Mouse (Mus musculus) forebrain, embryonic 14.5 days (tissue): ENCODE data around the gene Ceacam19. TPM values are rescaled to one million over a fixed set of nuclear protein-coding genes. Genes with fewer than 3 reads are reported as not detected.

Experiments used
- ATAC-seq: fragments of 200-750 bp; cut with Nextera tagmentation; 2 replicates; pipeline ENCODE4 v1.8.0; 2017; ENCODE audit warnings: mild to moderate bottlenecking, moderate library complexity
- DNase-seq: peaks from one replicate; pipeline ENCODE4 v3.0.0-alpha.2; 2015; ENCODE audit warnings: low spot score
- H3K27ac ChIP-seq: fragments of 300-500 bp; sonication (generic); 2 replicates; pipeline ENCODE4 v1.5.1; 2014; ENCODE audit warnings: low read depth, mild to moderate bottlenecking, control low read depth, low read length, moderate library complexity
- H3K27me3 ChIP-seq: fragments of 300-500 bp; sonication (generic); replicated peaks from 2 replicates; pipeline ENCODE4 v1.6.1; 2014; ENCODE audit warnings: low read length, control low read depth, mixed read lengths; ENCODE audit not compliant: control insufficient read depth, insufficient read depth
- H3K36me3 ChIP-seq: fragments of 300-500 bp; sonication (generic); 2 replicates; pipeline ENCODE4 v1.6.1; 2014; ENCODE audit warnings: low read length, control low read depth; ENCODE audit not compliant: control insufficient read depth, insufficient read depth
- H3K4me1 ChIP-seq: fragments of 300-500 bp; sonication (generic); 2 replicates; pipeline ENCODE4 v1.6.1; 2014; ENCODE audit warnings: antibody characterized with exemption, low read length, control low read depth; ENCODE audit not compliant: control insufficient read depth, insufficient read depth
- H3K4me2 ChIP-seq: fragments of 300-500 bp; sonication (generic); 2 replicates; pipeline ENCODE4 v1.6.1; 2014; ENCODE audit warnings: mild to moderate bottlenecking, control low read depth, low read length
- H3K4me3 ChIP-seq: fragments of 300-500 bp; sonication (generic); 2 replicates; pipeline ENCODE4 v1.5.1; 2014; ENCODE audit warnings: low read depth, low read length, control low read depth
- H3K9ac ChIP-seq: fragments of 300-500 bp; sonication (generic); 2 replicates; pipeline ENCODE4 v1.6.1; 2014; ENCODE audit warnings: mild to moderate bottlenecking, low read length, control low read depth, moderate library complexity
- H3K9me3 ChIP-seq: fragments of 300-500 bp; sonication (generic); replicated peaks from 2 replicates; pipeline ENCODE4 v1.6.1; 2016; ENCODE audit warnings: low read length, control low read depth, mixed read lengths; ENCODE audit not compliant: control insufficient read depth
- WGBS: fragments of 180-500 bp; shearing (Covaris S2); extraction: QIAGEN DNeasy Blood & Tissue Kit; methylation state at CpG from one replicate; pipeline ENCODE4 v1.1.7; 2014; 5-methylcytosine and 5-hydroxymethylcytosine counted together
- polyA plus RNA-seq: library from polyadenylated mRNA; unstranded; fragments of >200 nt; fragmentation: Nextera tagmentation; extraction: Ambion mirVana; gene quantifications from 2 replicates; pipeline ENCODE4 v1.2.1, GENCODE M21; 2014

Gene Ceacam19
- polyA plus RNA-seq, 1 experiment from 2014 or later, result not detected

- DNase-seq, result no peak
- Histone ChIP-seq H3K9ac (no peak overlapping the region), H3K4me3 (no peak overlapping the region), H3K27ac (no peak overlapping the region), H3K4me2 (no peak overlapping the region), H3K9me3 (no peaks in the 10 kb centered on the region), H3K36me3 (no peaks in the 10 kb centered on the region), H3K4me1 (no peaks in the 10 kb centered on the region), H3K27me3 (no peaks in the 10 kb centered on the region)
- no peak for ATAC-seq
- WGBS, result 89% methylated on average over 6 of the region's 6 CpGs
These were observed 23.5 kb upstream of the Ceacam19 start for GRCm38 (mm10) chr7:19911292-19911658.

- H3K9me3 ChIP-seq, result no peaks in the 10 kb centered on the region
- H3K27me3 ChIP-seq, result no peaks in the 10 kb centered on the region
- H3K4me2 ChIP-seq, result no peak overlapping the region
- ATAC-seq (peak; percentile 67; the same call in 1 of the 2 replicates), DNase-seq (peak; percentile 78)
- H3K36me3 ChIP-seq, result no peaks in the 10 kb centered on the region
- no peaks in the 10 kb centered on the region for H3K4me1 ChIP-seq
- H3K9ac ChIP-seq, result no peak overlapping the region
- no peak overlapping the region for H3K27ac ChIP-seq
- WGBS, result 49% methylated on average over 21 of the region's 21 CpGs
- no peak overlapping the region for H3K4me3 ChIP-seq
These were observed 22.9 kb upstream of the Ceacam19 start for GRCm38 (mm10) chr7:19910421-19911291.

- WGBS, result 50% methylated on average over 8 of the region's 8 CpGs
- ATAC-seq (no peak), DNase-seq (peak; percentile 19)
- Histone ChIP-seq H3K36me3 (no peaks in the 10 kb centered on the region), H3K4me3 (no peak overlapping the region), H3K27me3 (no peaks in the 10 kb centered on the region), H3K27ac (no peak overlapping the region), H3K9me3 (no peaks in the 10 kb centered on the region), H3K9ac (no peak overlapping the region), H3K4me1 (no peaks in the 10 kb centered on the region), H3K4me2 (no peak overlapping the region)
These were observed 2.1 kb upstream of the Ceacam19 start for GRCm38 (mm10) chr7:19889881-19890280.

- Histone ChIP-seq H3K27ac (no peak overlapping the region), H3K9me3 (no peaks in the 10 kb centered on the region), H3K9ac (no peak overlapping the region), H3K4me2 (no peak overlapping the region), H3K36me3 (no peaks in the 10 kb centered on the region), H3K4me3 (no peak overlapping the region), H3K4me1 (no peaks in the 10 kb centered on the region), H3K27me3 (no peaks in the 10 kb centered on the region)
- no peak for ATAC-seq
- WGBS, result 84% methylated on average over 8 of the region's 8 CpGs
- no peak for DNase-seq
These were observed 7.0 kb downstream of the Ceacam19 start for GRCm38 (mm10) chr7:19880754-19881153.

- no peak overlapping the region for H3K4me2 ChIP-seq
These were observed 10.9 kb downstream of the Ceacam19 start for GRCm38 (mm10) chr7:19876781-19877425.

GRCm38 (mm10) chr7:19875948-19876682, 11.7 kb downstream of the Ceacam19 start:
- H3K4me1 ChIP-seq, result no peaks in the 10 kb centered on the region
- no peak overlapping the region for H3K9ac ChIP-seq
- no peak overlapping the region for H3K27ac ChIP-seq
- WGBS, result 52% methylated on average over 13 of the region's 13 CpGs
- ATAC-seq (peak; percentile 44; the same call in 1 of the 2 replicates), DNase-seq (peak; percentile 58)
- H3K9me3 ChIP-seq, result no peaks in the 10 kb centered on the region
- no peak overlapping the region for H3K4me2 ChIP-seq
- no peaks in the 10 kb centered on the region for H3K36me3 ChIP-seq
- no peak overlapping the region for H3K4me3 ChIP-seq
- H3K27me3 ChIP-seq, result no peaks in the 10 kb centered on the region

More at GRCm38 (mm10) chr7:19876781-19877425, 10.9 kb downstream of the Ceacam19 start:
- no peaks in the 10 kb centered on the region for H3K9me3 ChIP-seq
- H3K27ac ChIP-seq, result no peak overlapping the region
- no peak overlapping the region for H3K4me3 ChIP-seq
- ATAC-seq, result peak; percentile 26; the same call in 1 of the 2 replicates
- H3K27me3 ChIP-seq, result no peaks in the 10 kb centered on the region
- WGBS, result 66% methylated on average over 14 of the region's 14 CpGs
- H3K36me3 ChIP-seq, result no peaks in the 10 kb centered on the region
- H3K4me1 ChIP-seq, result no peaks in the 10 kb centered on the region
- no peak for DNase-seq
- no peak overlapping the region for H3K9ac ChIP-seq

GRCm38 (mm10) chr7:19871943-19872601, 15.7 kb downstream of the Ceacam19 start:
- Histone ChIP-seq H3K4me3 (no peak overlapping the region), H3K27ac (no peak overlapping the region), H3K9ac (no peak overlapping the region), H3K27me3 (no peaks in the 10 kb centered on the region), H3K4me2 (no peak overlapping the region), H3K4me1 (no peaks in the 10 kb centered on the region), H3K9me3 (no peaks in the 10 kb centered on the region), H3K36me3 (no peaks in the 10 kb centered on the region)
- DNase-seq, result peak; percentile 19
- 43% methylated on average over 5 of the region's 5 CpGs for WGBS
- ATAC-seq, result no peak

- Histone ChIP-seq H3K36me3 (no peaks in the 10 kb centered on the region), H3K27ac (no peak overlapping the region), H3K4me3 (no peak overlapping the region), H3K27me3 (no peaks in the 10 kb centered on the region), H3K4me1 (no peaks in the 10 kb centered on the region), H3K9ac (no peak overlapping the region), H3K9me3 (no peaks in the 10 kb centered on the region), H3K4me2 (no peak overlapping the region)
- DNase-seq (no peak), ATAC-seq (no peak)
- WGBS, result 70% methylated on average over 10 of the region's 10 CpGs
These were observed 16.6 kb downstream of the Ceacam19 start for GRCm38 (mm10) chr7:19871137-19871621.
